In the genomic region with DNA sequence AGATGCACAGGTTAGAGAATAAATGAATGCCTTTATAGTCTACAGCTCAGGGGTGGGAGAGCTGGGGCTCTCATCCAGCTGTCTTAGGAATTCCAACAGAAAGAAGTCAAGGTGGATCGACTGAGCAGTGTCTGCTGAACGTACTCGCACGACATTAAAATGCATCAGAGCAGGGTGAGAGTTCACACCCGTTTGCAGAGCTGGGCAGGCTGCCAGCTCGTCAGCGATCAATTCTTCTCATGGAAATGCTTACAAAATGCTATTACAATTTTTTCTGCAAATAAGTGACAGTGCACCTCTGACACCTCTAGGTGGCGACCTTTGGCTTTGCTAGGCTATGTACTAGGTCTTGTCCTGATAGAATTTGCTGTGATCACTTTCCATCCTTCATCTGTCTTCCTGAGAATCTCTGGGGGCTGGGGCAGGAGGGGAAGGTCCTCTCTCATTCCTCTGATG, we compare ENCODE assay signal across 8 mouse cellular contexts.
DNase-seq lines count a peak whose midpoint lies in the region; ATAC-seq lines count a peak whose summit lies in the region.

No protein-coding gene starts in this region.

- peak; percentile 5 for DNase-seq in kidney, adult 18-20 months
- DNase-seq in kidney, adult 11 months, result no peak
- peak; percentile 2 to 4 for DNase-seq in adrenal gland, postnatal 4 days (ENCODE audit: low spot score in 2 of 2)
- DNase-seq in forebrain, embryonic 14.5 days (ENCODE audit: low spot score), result peak; percentile 92
- DNase-seq in layer of hippocampus, adult 18-20 months (ENCODE audit: low spot score in 2 of 2), result peak; percentile 52 to 83
- peak; percentile 5 to 16 for DNase-seq in lung, postnatal 4 days
- DNase-seq in spleen, postnatal 14 days (ENCODE audit: low spot score in 2 of 2), result no peak

- 4% methylated on average over 8 of the region's 8 CpGs for WGBS in forebrain, embryonic 14.5 days
- WGBS in stomach, embryonic 15.5 days, result 17% methylated on average over 8 of the region's 8 CpGs

- H3K4me2 ChIP-seq in forebrain, embryonic 14.5 days (ENCODE audit: low read length), result peak overlapping the region; percentile 19; the same call in 1 of the 2 replicates
- no peak overlapping the region for H3K4me2 ChIP-seq in stomach, embryonic 15.5 days

- no peaks in the 10 kb centered on the region for H3K27me3 ChIP-seq in forebrain, embryonic 14.5 days (replicated peaks; ENCODE audit: control insufficient read depth, insufficient read depth, low read length)
- no peaks in the 10 kb centered on the region for H3K27me3 ChIP-seq in stomach, embryonic 15.5 days (replicated peaks)

- peak; percentile 94 for ATAC-seq in forebrain, embryonic 14.5 days
- ATAC-seq in stomach, embryonic 15.5 days (ENCODE audit: insufficient read depth, low FRiP score, low read depth), result peak; percentile 47; the same call in 1 of the 2 replicates

- H3K4me1 ChIP-seq in forebrain, embryonic 14.5 days (ENCODE audit: control insufficient read depth, insufficient read depth, low read length), result peaks cover 8% of the 10 kb centered on the region; the same call in 1 of the 2 replicates
- H3K4me1 ChIP-seq in stomach, embryonic 15.5 days, result no peaks in the 10 kb centered on the region

- H3K9ac ChIP-seq in forebrain, embryonic 14.5 days (ENCODE audit: low read length), result no peak overlapping the region
- H3K9ac ChIP-seq in stomach, embryonic 15.5 days, result no peak overlapping the region

- H3K27ac ChIP-seq in forebrain, embryonic 14.5 days (ENCODE audit: low read depth, low read length), result no peak overlapping the region
- H3K27ac ChIP-seq in stomach, embryonic 15.5 days, result no peak overlapping the region

- H3K36me3 ChIP-seq in forebrain, embryonic 14.5 days (ENCODE audit: control insufficient read depth, insufficient read depth, low read length), result no peaks in the 10 kb centered on the region
- H3K36me3 ChIP-seq in stomach, embryonic 15.5 days, result no peaks in the 10 kb centered on the region

- H3K9me3 ChIP-seq in forebrain, embryonic 14.5 days (replicated peaks; ENCODE audit: control insufficient read depth, low read length), result no peaks in the 10 kb centered on the region
- H3K9me3 ChIP-seq in stomach, embryonic 15.5 days, result no peaks in the 10 kb centered on the region

- H3K4me3 ChIP-seq in forebrain, embryonic 14.5 days (ENCODE audit: low read depth, low read length), result no peak overlapping the region
- no peak overlapping the region for H3K4me3 ChIP-seq in stomach, embryonic 15.5 days (replicated peaks)

Comparison
In these comparisons a context has a peak if more than half of its experiments do, and no peak if none do; other contexts are left out.
1. DNase-seq: peak in kidney, adult 18-20 months (single experiment), adrenal gland, postnatal 4 days (2 of 2), forebrain, embryonic 14.5 days (single experiment), layer of hippocampus, adult 18-20 months (2 of 2) and lung, postnatal 4 days (2 of 2); none in kidney, adult 11 months (single experiment) and spleen, postnatal 14 days (0 of 2).